Mouse (Mus musculus) ES-E14 (cell line): ENCODE data around the gene Tas1r2.

Source experiments
- MAFK ChIP-seq: IDR thresholded peaks from 2 replicates; pipeline ENCODE4 v1.6.1; 2014; ENCODE audit warnings: mild to moderate bottlenecking, low read depth, low read length, inconsistent platforms; ENCODE audit not compliant: insufficient read depth
- ZC3H11A ChIP-seq: IDR thresholded peaks from 2 replicates; pipeline ENCODE4 v1.6.1; 2012; ENCODE audit warnings: low read depth, mild to moderate bottlenecking, inconsistent platforms, low read length, borderline replicate concordance
- ZNF384 ChIP-seq: IDR thresholded peaks from 2 replicates; pipeline ENCODE4 v1.6.1; 2012; ENCODE audit warnings: low read depth, low read length, inconsistent platforms

- no peak for TF ChIP-seq MAFK
- TF ChIP-seq ZC3H11A = no peak
- 0 out of 2 replicates have a peak, but pooled peaks have one; percentile 35 for TF ChIP-seq ZNF384
Measured at GRCm38 (mm10) chr4:139646916-139647315, 6.4 kb upstream of the Tas1r2 start.
